In the genomic region with DNA sequence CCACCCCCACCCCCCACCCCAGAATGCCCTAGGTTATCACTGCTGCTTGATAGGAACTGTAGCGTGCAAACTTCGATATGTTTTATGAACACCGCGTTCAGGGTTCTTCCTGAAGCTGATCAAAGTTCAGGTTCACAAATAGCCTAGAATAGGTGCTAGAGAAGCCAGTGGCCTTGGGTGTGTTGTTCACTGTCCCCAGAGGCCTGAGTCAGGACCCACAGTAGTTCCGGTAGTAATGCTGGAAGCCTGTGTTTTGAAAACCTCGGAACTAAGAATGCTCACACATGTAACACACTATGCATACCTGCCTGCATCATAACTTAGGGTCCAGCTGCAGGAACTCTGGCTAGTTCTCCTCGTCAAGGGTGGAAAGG, we compare ENCODE assay signal across 24 mouse cellular contexts. TPM values are rescaled to one million over a fixed set of nuclear protein-coding genes. Genes with fewer than 3 reads are reported as not detected.
A peak's percentile ranks its signal among the peaks of the same experiment; 100 is the strongest.
DNase-seq lines count a peak whose midpoint lies in the region; ATAC-seq and TF ChIP-seq lines count a peak whose summit lies in the region.
"Had no signal": no experiment of that assay in that cellular context is flagged by ENCODE, and none has a peak within 500 bp of the region (broad histone marks: within the 10 kb centered on the region; RNA-seq: fewer than 3 reads in every experiment).

No protein-coding gene starts in this region.

- no peak overlapping the region for H3K4me2 ChIP-seq in intestine, postnatal 0 days (replicated peaks; ENCODE audit: low read depth)
- H3K4me2 ChIP-seq in stomach, postnatal 0 days (replicated peaks; ENCODE audit: low read depth): no peak overlapping the region
- H3K4me2 ChIP-seq in midbrain, embryonic 14.5 days (ENCODE audit: low read length): no peak overlapping the region
- H3K4me2 ChIP-seq: forebrain, embryonic 13.5 days; heart, embryonic 11.5 days; hindbrain, embryonic 12.5 days; hindbrain, embryonic 15.5 days had no signal

- peak overlapping the region; percentile 71 for H3K27ac ChIP-seq in brown adipose tissue, adult 24 weeks (replicated peaks; ENCODE audit: low read depth, low read length)
- peak overlapping the region; percentile 60 for H3K27ac ChIP-seq in intestine, postnatal 0 days (ENCODE audit: low read depth, low read length)
- no peak overlapping the region for H3K27ac ChIP-seq in stomach, postnatal 0 days (replicated peaks)
- H3K27ac ChIP-seq in midbrain, embryonic 14.5 days (replicated peaks; ENCODE audit: low read depth, low read length): no peak overlapping the region
- H3K27ac ChIP-seq: forebrain, embryonic 10.5 days; forebrain, embryonic 13.5 days; heart, adult 2 months; hindbrain, embryonic 12.5 days; hindbrain, embryonic 15.5 days had no signal

- H3K4me1 ChIP-seq in brown adipose tissue, adult 24 weeks (ENCODE audit: control insufficient read depth, insufficient read depth, insufficient read length, low read length): peaks cover 16% of the 10 kb centered on the region
- H3K4me1 ChIP-seq in intestine, postnatal 0 days (replicated peaks; ENCODE audit: control insufficient read depth, insufficient read depth, low read length): peaks cover 4% of the 10 kb centered on the region
- H3K4me1 ChIP-seq in stomach, postnatal 0 days (replicated peaks; ENCODE audit: control insufficient read depth, insufficient read depth): 0 out of 2 replicates have a peak, but pooled peaks cover under 1% of the 10 kb centered on the region
- peaks cover 26% of the 10 kb centered on the region for H3K4me1 ChIP-seq in midbrain, embryonic 14.5 days (ENCODE audit: control insufficient read depth, insufficient read depth, low read length)

- TF ChIP-seq CTCF in intestine, postnatal 0 days (IDR thresholded peaks at IDR 0.05; ENCODE audit: low read depth): no peak
- TF ChIP-seq CTCF in stomach, postnatal 0 days (IDR thresholded peaks at IDR 0.05; ENCODE audit: low read depth): no peak

- no peaks in the 10 kb centered on the region for H3K27me3 ChIP-seq in intestine, postnatal 0 days (replicated peaks; ENCODE audit: control insufficient read depth, insufficient read depth, low read length)
- no peaks in the 10 kb centered on the region for H3K27me3 ChIP-seq in stomach, postnatal 0 days (ENCODE audit: control insufficient read depth, insufficient read depth, low read length)
- H3K27me3 ChIP-seq in midbrain, embryonic 14.5 days (ENCODE audit: control insufficient read depth, insufficient read depth, low read length): no peaks in the 10 kb centered on the region
- H3K27me3 ChIP-seq: CH12.LX; forebrain, embryonic 13.5 days; hindbrain, embryonic 12.5 days; hindbrain, embryonic 15.5 days; Patski had no signal

- peak; percentile 55 for ATAC-seq in intestine, postnatal 0 days
- peak; percentile 51; the same call in 1 of the 2 replicates for ATAC-seq in stomach, postnatal 0 days (ENCODE audit: low FRiP score, low TSS enrichment)
- no peak for ATAC-seq in megakaryocyte progenitor cell, adult 5-6 weeks (replicated peaks; ENCODE audit: poor library complexity)
- ATAC-seq in midbrain, embryonic 14.5 days (ENCODE audit: low FRiP score, low TSS enrichment): no peak
- ATAC-seq: forebrain, embryonic 13.5 days; forebrain, embryonic 16.5 days; Patski had no signal

- H3K9ac ChIP-seq in intestine, postnatal 0 days (ENCODE audit: low read depth, low read length): no peak overlapping the region
- H3K9ac ChIP-seq in stomach, postnatal 0 days (ENCODE audit: low read length): no peak overlapping the region
- H3K9ac ChIP-seq in midbrain, embryonic 14.5 days (replicated peaks; ENCODE audit: low read length): no peak overlapping the region
- H3K9ac ChIP-seq: forebrain, embryonic 13.5 days; hindbrain, embryonic 12.5 days; hindbrain, embryonic 15.5 days had no signal

- peaks cover 15% of the 10 kb centered on the region for H3K36me3 ChIP-seq in intestine, postnatal 0 days (ENCODE audit: control insufficient read depth, insufficient read depth)
- H3K36me3 ChIP-seq in stomach, postnatal 0 days (ENCODE audit: control insufficient read depth, insufficient read depth, low read length): no peaks in the 10 kb centered on the region; the same call in 1 of the 2 replicates
- H3K36me3 ChIP-seq in midbrain, embryonic 14.5 days (ENCODE audit: control insufficient read depth, insufficient read depth, low read length): peaks cover 17% of the 10 kb centered on the region

- no peak overlapping the region for H3K4me3 ChIP-seq in brown adipose tissue, adult 24 weeks (ENCODE audit: insufficient read depth, low read depth, low read length)
- no peak overlapping the region for H3K4me3 ChIP-seq in intestine, postnatal 0 days (ENCODE audit: low read depth, low read length)
- H3K4me3 ChIP-seq in stomach, postnatal 0 days (ENCODE audit: low read depth, low read length): no peak overlapping the region
- no peak overlapping the region for H3K4me3 ChIP-seq in midbrain, embryonic 14.5 days (replicated peaks; ENCODE audit: low read depth, low read length)
- H3K4me3 ChIP-seq: forebrain, embryonic 10.5 days; forebrain, embryonic 13.5 days; heart, adult 2 months; hindbrain, embryonic 12.5 days; hindbrain, embryonic 15.5 days had no signal

- TF ChIP-seq EP300 in stomach, postnatal 0 days (optimal IDR thresholded peaks at IDR 0.05): no peak

- DNase-seq in adrenal gland, postnatal 14 days: peak; percentile 43
- no peak for DNase-seq in adrenal gland, adult 18-20 months (ENCODE audit: low spot score in 2 of 2)
- no peak for DNase-seq in stomach, postnatal 0 days (ENCODE audit: low spot score)
- no peak for DNase-seq in midbrain, embryonic 14.5 days
- DNase-seq: B cell, adult 2 months; cerebellum, adult 18-20 months; cerebellum, adult 9-10 months; cerebellum, postnatal 14 days; gastrocnemius, postnatal 10 days; gastrocnemius, postnatal 36 days; heart, adult 2 months had no signal

- no peaks in the 10 kb centered on the region for H3K9me3 ChIP-seq in intestine, postnatal 0 days (ENCODE audit: control insufficient read depth)
- H3K9me3 ChIP-seq in stomach, postnatal 0 days (ENCODE audit: control insufficient read depth, low read length): no peaks in the 10 kb centered on the region
- no peaks in the 10 kb centered on the region for H3K9me3 ChIP-seq in midbrain, embryonic 14.5 days (ENCODE audit: control insufficient read depth, low read length)
- H3K9me3 ChIP-seq: forebrain, embryonic 10.5 days; forebrain, embryonic 13.5 days; G1E; hindbrain, embryonic 12.5 days; hindbrain, embryonic 15.5 days had no signal

- WGBS in intestine, postnatal 0 days: 41% methylated on average over 7 of the region's 7 CpGs
- WGBS in stomach, postnatal 0 days: 75% methylated on average over 7 of the region's 7 CpGs
- 94% methylated on average over 7 of the region's 7 CpGs for WGBS in midbrain, embryonic 14.5 days

RNA-seq across cellular contexts. Expression of gene Fbxl14, which starts 7.6 kb away (rescaled TPM):
- total RNA-seq in adrenal gland, postnatal 14 days (2021): 27.4 and 33.5 TPM in 2 replicates
- 10 to 100 TPM; 31.7 to 34.1 TPM for total RNA-seq in adrenal gland, adult 18-20 months (2021)
- 12.4 and 12.7 TPM in 2 replicates for polyA plus RNA-seq in brown adipose tissue, adult 24 weeks (2012; ENCODE audit: insufficient read depth, insufficient read length, missing spikeins)
- 4.0 and 4.4 TPM in 2 replicates for polyA plus RNA-seq in intestine, postnatal 0 days (2015; fragmentation: Nextera tagmentation; extraction: Ambion mirVana)
- 2.9 TPM in 2 replicates for polyA plus RNA-seq in stomach, postnatal 0 days (2015; fragmentation: Nextera tagmentation; extraction: Ambion mirVana)
- 45.5 and 47.0 TPM in 2 replicates for total RNA-seq in megakaryocyte progenitor cell, adult 5-6 weeks (2015)
- 43.8 and 47.6 TPM in 2 replicates for total RNA-seq in megakaryocyte progenitor cell, adult 5-6 weeks (2017)
- 5.5 and 5.6 TPM in 2 replicates for polyA plus RNA-seq in midbrain, embryonic 14.5 days (2014; fragmentation: Nextera tagmentation; extraction: Ambion mirVana)

RNA-seq across cellular contexts. Expression of gene Wnt5b, which starts 57.1 kb away (rescaled TPM):
- total RNA-seq in adrenal gland, postnatal 14 days (2021): 2.6 and 3.0 TPM in 2 replicates
- 1 to 10 TPM; 1.1 to 1.2 TPM for total RNA-seq in adrenal gland, adult 18-20 months (2021)
- not detected in 2 replicates for polyA plus RNA-seq in brown adipose tissue, adult 24 weeks (2012; ENCODE audit: insufficient read depth, insufficient read length, missing spikeins)
- polyA plus RNA-seq in intestine, postnatal 0 days (2015; fragmentation: Nextera tagmentation; extraction: Ambion mirVana): 1.5 and 1.8 TPM in 2 replicates
- 4.5 and 5.2 TPM in 2 replicates for polyA plus RNA-seq in stomach, postnatal 0 days (2015; fragmentation: Nextera tagmentation; extraction: Ambion mirVana)
- total RNA-seq in megakaryocyte progenitor cell, adult 5-6 weeks (2015): 0.29 TPM in 1 of 2 replicates, not detected in the other
- total RNA-seq in megakaryocyte progenitor cell, adult 5-6 weeks (2017): not detected in 2 replicates
- 1.4 and 3.0 TPM in 2 replicates for polyA plus RNA-seq in midbrain, embryonic 14.5 days (2014; fragmentation: Nextera tagmentation; extraction: Ambion mirVana)
- total RNA-seq: G1E; hematopoietic stem cell, adult 5-6 weeks had no signal

Comparison
In these comparisons a context has a peak if more than half of its experiments do, and no peak if none do; other contexts are left out.
1. H3K27ac ChIP-seq: peak in brown adipose tissue, adult 24 weeks (single experiment) and intestine, postnatal 0 days (single experiment); none in stomach, postnatal 0 days (single experiment) and midbrain, embryonic 14.5 days (single experiment).
2. ATAC-seq: peak in intestine, postnatal 0 days (single experiment) and stomach, postnatal 0 days (single experiment); none in megakaryocyte progenitor cell, adult 5-6 weeks (single experiment) and midbrain, embryonic 14.5 days (single experiment).